Mouse (Mus musculus) intestine, embryonic 16.5 days (tissue): ENCODE measurements around the gene Mical3. TPM values are rescaled to one million over a fixed set of nuclear protein-coding genes. Genes with fewer than 3 reads are reported as not detected.

Experiments
- ATAC-seq: fragments of 200-750 bp; cut with Nextera tagmentation; 2 replicates; pipeline ENCODE4 v1.8.0; 2017; ENCODE audit warnings: moderate TSS enrichment, moderate library complexity
- H3K27ac ChIP-seq: fragments of 300-500 bp; sonication (generic); 2 replicates; pipeline ENCODE4 v1.5.1; 2014; ENCODE audit warnings: mild to moderate bottlenecking, low read length
- H3K27me3 ChIP-seq: fragments of 300-500 bp; sonication (generic); replicated peaks from 2 replicates; pipeline ENCODE4 v1.6.1; 2014; ENCODE audit warnings: low read length, control low read depth, mixed read lengths; ENCODE audit not compliant: control insufficient read depth, insufficient read depth
- H3K36me3 ChIP-seq: fragments of 300-500 bp; sonication (generic); 2 replicates; pipeline ENCODE4 v1.6.1; 2014; ENCODE audit warnings: low read length, control low read depth; ENCODE audit not compliant: control insufficient read depth, insufficient read depth
- H3K4me1 ChIP-seq: fragments of 300-500 bp; sonication (generic); 2 replicates; pipeline ENCODE4 v1.6.1; 2014; ENCODE audit warnings: low read length, control low read depth, mixed read lengths; ENCODE audit not compliant: control insufficient read depth, insufficient read depth
- H3K4me2 ChIP-seq: fragments of 300-500 bp; sonication (generic); 2 replicates; pipeline ENCODE4 v1.6.1; 2014; ENCODE audit warnings: low read depth, low read length, control low read depth
- H3K4me3 ChIP-seq: fragments of 300-500 bp; sonication (generic); 2 replicates; pipeline ENCODE4 v1.5.1; 2014; ENCODE audit warnings: mild to moderate bottlenecking, low read length
- H3K9ac ChIP-seq: fragments of 300-500 bp; sonication (generic); 2 replicates; pipeline ENCODE4 v1.6.1; 2014; ENCODE audit warnings: low read depth, low read length
- H3K9me3 ChIP-seq: fragments of 300-500 bp; sonication (generic); 2 replicates; pipeline ENCODE4 v1.6.1; 2016; ENCODE audit warnings: low read length, control low read depth; ENCODE audit not compliant: control insufficient read depth
- WGBS: fragments of 180-500 bp; shearing (Covaris S2); extraction: QIAGEN DNeasy Blood & Tissue Kit; methylation state at CpG from one replicate; pipeline ENCODE4 v1.1.7; 2014; 5-methylcytosine and 5-hydroxymethylcytosine counted together
- polyA plus RNA-seq: library from polyadenylated mRNA; unstranded; fragments of >200 nt; fragmentation: Nextera tagmentation; extraction: Ambion mirVana; gene quantifications from 2 replicates; pipeline ENCODE4 v1.2.1, GENCODE M21; 2015

The Mical3 gene
- polyA plus RNA-seq, 1 experiment from 2014 or later: 5.5 TPM

- Histone ChIP-seq H3K27ac (no peak overlapping the region), H3K9ac (no peak overlapping the region), H3K4me3 (no peak overlapping the region), H3K27me3 (no peaks in the 10 kb centered on the region), H3K4me2 (no peak overlapping the region), H3K9me3 (no peaks in the 10 kb centered on the region), H3K4me1 (no peaks in the 10 kb centered on the region), H3K36me3 (peaks cover 9% of the 10 kb centered on the region; the same call in 1 of the 2 replicates)
- no peak for ATAC-seq
- WGBS: 83% methylated on average over 9 of the region's 9 CpGs
These were observed 170.3 kb downstream of the Mical3 start for GRCm38 (mm10) chr6:120960338-120961030.

DNA sequence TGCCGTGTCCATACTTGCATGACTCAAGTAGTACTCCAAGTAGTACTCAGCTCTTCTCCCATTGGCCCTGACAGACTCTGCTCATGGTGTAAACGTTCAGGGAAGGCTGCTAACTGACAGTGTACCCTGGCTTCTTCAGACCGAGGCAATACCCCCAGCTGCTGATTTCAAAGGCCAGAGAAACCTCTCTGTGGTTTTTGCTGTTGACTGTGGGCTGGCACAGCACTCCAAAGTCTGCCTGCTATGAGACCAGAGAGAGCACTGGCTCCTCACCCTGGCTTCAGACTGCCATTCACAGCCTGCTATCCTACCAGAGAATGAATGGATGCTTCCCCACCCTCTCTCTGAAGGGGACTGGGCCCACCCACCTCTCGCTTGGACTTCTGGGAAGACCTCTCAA lies 173.5 kb downstream of the Mical3 start:
- Histone ChIP-seq H3K4me1 (no peaks in the 10 kb centered on the region), H3K36me3 (peaks cover 9% of the 10 kb centered on the region; the same call in 1 of the 2 replicates), H3K27me3 (no peaks in the 10 kb centered on the region), H3K4me2 (no peak overlapping the region), H3K4me3 (no peak overlapping the region), H3K27ac (no peak overlapping the region), H3K9ac (no peak overlapping the region), H3K9me3 (no peaks in the 10 kb centered on the region)
- 70% methylated on average over 4 of the region's 4 CpGs for WGBS
- ATAC-seq: no peak

- H3K27me3 ChIP-seq: no peaks in the 10 kb centered on the region
- H3K27ac ChIP-seq: no peak overlapping the region
- no peak overlapping the region for H3K9ac ChIP-seq
- 82% methylated on average over 11 of the region's 11 CpGs for WGBS
- peak; percentile 62; the same call in 1 of the 2 replicates for ATAC-seq
- no peak overlapping the region for H3K4me3 ChIP-seq
- H3K36me3 ChIP-seq: peaks cover 9% of the 10 kb centered on the region; the same call in 1 of the 2 replicates
- H3K4me1 ChIP-seq: no peaks in the 10 kb centered on the region
- no peak overlapping the region for H3K4me2 ChIP-seq
- H3K9me3 ChIP-seq: no peaks in the 10 kb centered on the region
These were observed 174.3 kb downstream of the Mical3 start for GRCm38 (mm10) chr6:120956259-120957161.

- Histone ChIP-seq H3K9ac (no peak overlapping the region), H3K4me2 (no peak overlapping the region), H3K36me3 (peaks cover 9% of the 10 kb centered on the region; the same call in 1 of the 2 replicates), H3K9me3 (no peaks in the 10 kb centered on the region), H3K4me3 (no peak overlapping the region), H3K27ac (no peak overlapping the region), H3K27me3 (no peaks in the 10 kb centered on the region), H3K4me1 (no peaks in the 10 kb centered on the region)
- ATAC-seq: no peak
- 72% methylated on average over 3 of the region's 3 CpGs for WGBS
These were observed 175.6 kb downstream of the Mical3 start for GRCm38 (mm10) chr6:120955215-120955614.

DNA sequence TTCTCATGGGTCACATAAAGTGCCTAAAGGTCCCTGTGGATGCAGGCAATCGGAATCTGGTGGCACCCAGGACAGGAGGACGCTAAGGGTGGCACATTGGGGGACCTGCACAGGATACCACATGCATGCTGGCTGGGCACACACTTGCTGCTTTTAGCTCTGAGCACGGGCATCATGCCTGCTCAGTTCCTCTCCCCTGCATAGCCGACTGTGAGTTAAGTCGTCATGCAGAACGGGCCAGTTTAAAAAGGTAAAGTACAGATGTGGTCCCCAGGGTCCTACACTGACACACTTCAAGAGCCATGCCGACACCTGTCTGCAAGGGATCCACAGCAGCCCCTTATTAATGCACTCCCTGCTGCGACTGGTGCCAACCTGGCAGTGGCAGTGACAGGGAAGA lies 176.6 kb downstream of the Mical3 start:
- no peak for ATAC-seq
- WGBS: 88% methylated on average over 8 of the region's 8 CpGs
- peaks cover 8% of the 10 kb centered on the region; the same call in 1 of the 2 replicates for H3K36me3 ChIP-seq

GRCm38 (mm10) chr6:120952475-120952874 lies 178.3 kb downstream of the Mical3 start:
- H3K9me3 ChIP-seq: no peaks in the 10 kb centered on the region
- H3K27ac ChIP-seq: no peak overlapping the region
- no peak overlapping the region for H3K4me3 ChIP-seq
- 93% methylated on average over 6 of the region's 6 CpGs for whole genome bisulfite sequencing
- no peak for ATAC-seq
- no peak overlapping the region for H3K9ac ChIP-seq
- no peaks in the 10 kb centered on the region for H3K27me3 ChIP-seq
- no peaks in the 10 kb centered on the region for H3K4me1 ChIP-seq
- no peak overlapping the region for H3K4me2 ChIP-seq
- no peaks in the 10 kb centered on the region for H3K36me3 ChIP-seq

More for the DNA sequence above, 176.6 kb downstream of the Mical3 start:
- Histone ChIP-seq H3K27me3 (no peaks in the 10 kb centered on the region), H3K4me1 (no peaks in the 10 kb centered on the region), H3K9me3 (no peaks in the 10 kb centered on the region), H3K4me2 (no peak overlapping the region), H3K4me3 (no peak overlapping the region), H3K27ac (no peak overlapping the region), H3K9ac (no peak overlapping the region)

GRCm38 (mm10) chr6:120951311-120951710 lies 179.5 kb downstream of the Mical3 start:
- Histone ChIP-seq H3K4me2 (no peak overlapping the region), H3K4me1 (no peaks in the 10 kb centered on the region), H3K4me3 (no peak overlapping the region), H3K36me3 (no peaks in the 10 kb centered on the region), H3K27me3 (no peaks in the 10 kb centered on the region), H3K9ac (no peak overlapping the region), H3K9me3 (no peaks in the 10 kb centered on the region), H3K27ac (no peak overlapping the region)
- WGBS: 68% methylated on average over 6 of the region's 6 CpGs
- ATAC-seq: no peak

DNA sequence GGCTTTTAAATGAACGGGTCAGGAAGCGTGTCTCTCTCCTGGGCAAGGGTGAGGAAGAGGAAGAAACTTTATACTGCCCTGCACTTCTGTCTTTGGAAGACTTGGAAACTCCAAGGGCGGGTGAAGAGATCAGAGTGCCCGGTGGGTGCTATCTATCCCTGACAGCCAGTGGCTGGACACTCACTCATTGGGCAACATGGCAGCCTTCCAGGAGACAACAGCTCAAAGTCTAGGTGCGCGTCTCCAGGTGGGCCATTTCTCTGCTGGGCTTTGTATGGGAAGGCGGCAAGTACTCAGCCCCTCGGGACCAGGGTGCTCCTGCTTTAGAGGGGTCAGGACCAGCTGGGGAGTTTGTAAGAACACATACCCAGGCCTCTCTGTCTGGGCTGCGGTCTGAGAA lies 185.3 kb downstream of the Mical3 start:
- WGBS: 93% methylated on average over 9 of the region's 9 CpGs
- no peak for ATAC-seq

GRCm38 (mm10) chr6:120943964-120944363 lies 186.8 kb downstream of the Mical3 start:
- no peak overlapping the region for H3K9ac ChIP-seq
- H3K9me3 ChIP-seq: no peaks in the 10 kb centered on the region
- no peaks in the 10 kb centered on the region for H3K27me3 ChIP-seq
- WGBS: 85% methylated on average over 5 of the region's 5 CpGs
- ATAC-seq: no peak
- no peak overlapping the region for H3K4me2 ChIP-seq
- no peaks in the 10 kb centered on the region for H3K36me3 ChIP-seq
- no peak overlapping the region for H3K4me3 ChIP-seq
- no peak overlapping the region for H3K27ac ChIP-seq
- no peaks in the 10 kb centered on the region for H3K4me1 ChIP-seq

More for the DNA sequence above, 185.3 kb downstream of the Mical3 start:
- no peak overlapping the region for H3K9ac ChIP-seq
- no peaks in the 10 kb centered on the region for H3K36me3 ChIP-seq
- H3K9me3 ChIP-seq: no peaks in the 10 kb centered on the region
- no peak overlapping the region for H3K4me2 ChIP-seq
- H3K27ac ChIP-seq: no peak overlapping the region
- H3K27me3 ChIP-seq: no peaks in the 10 kb centered on the region
- no peaks in the 10 kb centered on the region for H3K4me1 ChIP-seq
- no peak overlapping the region for H3K4me3 ChIP-seq
